Comparison of ENCODE assay signal across 20 mouse cellular contexts in genomic region chr9:55507922-55508321, GRCm38 (mm10). TPM values are rescaled to one million over a fixed set of nuclear protein-coding genes. Genes with fewer than 3 reads are reported as not detected.
DNase-seq lines count a peak whose midpoint lies in the region.
"Had no signal": no experiment of that assay in that cellular context is flagged by ENCODE, and none has a peak within 500 bp of the region (broad histone marks: within the 10 kb centered on the region; RNA-seq: fewer than 3 reads in every experiment).

No protein-coding gene starts in this region.

- intact Hi-C loops in heart, postnatal 36 days (cut with DNase I): no loop called here

- H3K4me1 ChIP-seq in heart, embryonic 10.5 days: peaks cover 11% of the 10 kb centered on the region; the same call in 1 of the 2 replicates
- peaks cover 14% of the 10 kb centered on the region for H3K4me1 ChIP-seq in embryonic facial prominence, embryonic 10.5 days

- no peak overlapping the region for H3K27ac ChIP-seq in heart, embryonic 10.5 days
- no peak overlapping the region for H3K27ac ChIP-seq in embryonic facial prominence, embryonic 10.5 days (replicated peaks)
- H3K27ac ChIP-seq: hindbrain, embryonic 13.5 days; kidney, postnatal 0 days; layer of hippocampus, adult 2 months; liver, embryonic 13.5 days; midbrain, embryonic 12.5 days; neural tube, embryonic 13.5 days had no signal

- H3K4me3 ChIP-seq in heart, embryonic 10.5 days: no peak overlapping the region
- H3K4me3 ChIP-seq in embryonic facial prominence, embryonic 10.5 days: no peak overlapping the region
- H3K4me3 ChIP-seq: hindbrain, embryonic 13.5 days; layer of hippocampus, adult 2 months; liver, embryonic 13.5 days; midbrain, embryonic 12.5 days; neural tube, embryonic 13.5 days had no signal

- WGBS in heart, embryonic 10.5 days: 81% methylated on average over 3 of the region's 3 CpGs
- WGBS in embryonic facial prominence, embryonic 10.5 days: 87% methylated on average over 3 of the region's 3 CpGs

- H3K9me3 ChIP-seq in heart, embryonic 10.5 days: no peaks in the 10 kb centered on the region
- no peaks in the 10 kb centered on the region for H3K9me3 ChIP-seq in embryonic facial prominence, embryonic 10.5 days
- H3K9me3 ChIP-seq: hindbrain, embryonic 13.5 days; liver, embryonic 13.5 days; midbrain, embryonic 12.5 days; neural tube, embryonic 13.5 days had no signal

- peak; percentile 72 to 82 for DNase-seq in heart, adult 18-20 months
- no peak for DNase-seq in heart, embryonic 10.5 days (ENCODE audit: low spot score)
- DNase-seq in urinary bladder, postnatal 14 days (ENCODE audit: low spot score): peak; percentile 56
- no peak for DNase-seq in urinary bladder, postnatal 10 days (ENCODE audit: low spot score)
- DNase-seq in heart, postnatal 36 days: peak; percentile 52
- DNase-seq in lung, postnatal 36 days: peak; percentile 60
- DNase-seq in embryonic facial prominence, embryonic 10.5 days (ENCODE audit: low spot score): no peak
- DNase-seq: cerebellum, adult 9-11 months; left cerebral cortex, postnatal 4 days; liver, embryonic 13.5 days; thymus, postnatal 4 days had no signal

- no peaks in the 10 kb centered on the region for H3K27me3 ChIP-seq in heart, embryonic 10.5 days (ENCODE audit: insufficient read depth, poor library complexity, severe bottlenecking)
- peaks cover 4% of the 10 kb centered on the region for H3K27me3 ChIP-seq in embryonic facial prominence, embryonic 10.5 days (replicated peaks; ENCODE audit: low read depth, poor library complexity, severe bottlenecking)
- H3K27me3 ChIP-seq: liver, embryonic 13.5 days; Patski had no signal

- 0 out of 2 replicates have a peak, but pooled peaks cover 3% of the 10 kb centered on the region for H3K36me3 ChIP-seq in heart, embryonic 10.5 days
- no peaks in the 10 kb centered on the region for H3K36me3 ChIP-seq in embryonic facial prominence, embryonic 10.5 days (replicated peaks)
- H3K36me3 ChIP-seq: hindbrain, embryonic 13.5 days; liver, embryonic 13.5 days; midbrain, embryonic 12.5 days; neural tube, embryonic 13.5 days had no signal

RNA-seq across cellular contexts. Expression of gene Etfa, which starts 4.1 kb away (rescaled TPM):
- 1,000 to 10,000 TPM; 1,027 to 1,034 TPM for total RNA-seq in heart, adult 18-20 months (2021)
- polyA plus RNA-seq in heart, embryonic 10.5 days (2016; fragmentation: Nextera tagmentation; extraction: Ambion mirVana): 252 and 322 TPM in 2 replicates
- total RNA-seq in heart, postnatal 36 days (2021): 100 to 1,000 TPM; 924 to 965 TPM
- 156 and 159 TPM in 2 replicates for polyA plus RNA-seq in embryonic facial prominence, embryonic 10.5 days (2016; fragmentation: Nextera tagmentation; extraction: Ambion mirVana)

RNA-seq across cellular contexts. Expression of gene Isl2, which starts 30.6 kb away (rescaled TPM):
- total RNA-seq in heart, adult 18-20 months (2021): not detected
- polyA plus RNA-seq in heart, embryonic 10.5 days (2016; fragmentation: Nextera tagmentation; extraction: Ambion mirVana): 1.1 and 6.5 TPM in 2 replicates
- under 1 TPM in 1 of 2 experiments, not detected in 1; 0.27 TPM for total RNA-seq in heart, postnatal 36 days (2021)
- polyA plus RNA-seq in embryonic facial prominence, embryonic 10.5 days (2016; fragmentation: Nextera tagmentation; extraction: Ambion mirVana): 18.7 and 20.4 TPM in 2 replicates
- total RNA-seq: layer of hippocampus, adult 2 months; left cerebral cortex, adult 18-20 months; left cerebral cortex, postnatal 4 days had no signal
- polyA plus RNA-seq: activated CD4-positive, CD25-positive, alpha-beta regulatory T cell, adult 4 months; frontal cortex, adult 2 months; kidney, postnatal 0 days had no signal

Comparison
In these comparisons a context has a peak if more than half of its experiments do, and no peak if none do; other contexts are left out.
1. DNase-seq: peak in heart, adult 18-20 months (2 of 2), urinary bladder, postnatal 14 days (single experiment), heart, postnatal 36 days (2 of 2) and lung, postnatal 36 days (single experiment); none in heart, embryonic 10.5 days (single experiment), urinary bladder, postnatal 10 days (single experiment) and embryonic facial prominence, embryonic 10.5 days (single experiment).